Mouse (Mus musculus): ENCODE results near the gene Gpr87.

DNA sequence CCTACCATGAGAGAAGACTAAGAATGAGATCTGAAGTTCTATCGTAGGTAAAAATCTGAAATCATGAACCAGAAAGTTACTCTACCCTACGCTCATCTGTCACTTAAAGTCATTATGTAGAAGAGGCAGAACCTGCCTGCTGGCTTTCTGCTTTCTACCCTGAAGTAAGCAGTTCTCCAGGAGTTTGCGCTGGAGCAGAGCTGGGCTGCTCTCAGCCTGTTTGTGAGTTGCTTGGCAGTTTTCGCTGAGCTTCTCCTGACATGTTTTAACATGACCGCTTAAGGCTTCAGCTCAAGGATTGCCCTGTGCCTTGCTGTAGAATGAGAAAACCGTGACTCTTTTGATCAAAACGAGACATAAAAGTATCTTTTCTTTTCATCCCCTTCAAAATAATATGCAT is 805 bp downstream of the Gpr87 start:
- no peak for TF ChIP-seq CTCF (IDR thresholded peaks at IDR 0.05; ENCODE audit: low read depth)
- TF ChIP-seq EP300 (optimal IDR thresholded peaks at IDR 0.05) = no peak
